Mouse (Mus musculus): ENCODE results near the gene Kremen2. TPM values are rescaled to one million over a fixed set of nuclear protein-coding genes. Genes with fewer than 3 reads are reported as not detected.

Gene Kremen2
- polyA plus RNA-seq, 1 experiment from 2014 or later, result 2.2 TPM

- no peak for ATAC-seq (replicated peaks; ENCODE audit: low FRiP score)
- H3K36me3 ChIP-seq, result peaks cover 8% of the 10 kb centered on the region; the same call in 1 of the 2 replicates
- peak overlapping the region; percentile 27 for H3K4me3 ChIP-seq (replicated peaks)
- WGBS, result 36% methylated on average over 38 of the region's 38 CpGs
- peak overlapping the region; percentile 43 for H3K4me2 ChIP-seq
- no peaks in the 10 kb centered on the region for H3K9me3 ChIP-seq (replicated peaks)
- H3K4me1 ChIP-seq, result peaks cover 76% of the 10 kb centered on the region
- H3K27ac ChIP-seq, result no peak overlapping the region
- H3K9ac ChIP-seq, result no peak overlapping the region
- H3K27me3 ChIP-seq, result peaks cover 77% of the 10 kb centered on the region
Observed at GRCm38 (mm10) chr17:23741359-23742209, 4.0 kb downstream of the Kremen2 start.

GRCm38 (mm10) chr17:23740598-23741021 lies 5.0 kb downstream of the Kremen2 start, which contains the start of gene Paqr4:
TSS of gene Paqr4 (minus strand) at chr17:23740867.
- peak; percentile 16; the same call in 1 of the 2 replicates for ATAC-seq (replicated peaks; ENCODE audit: low FRiP score)
- H3K27ac ChIP-seq, result peak within 1 kb of the TSS; percentile 63

GRCm38 (mm10) chr17:23740136-23740584 lies 5.5 kb downstream of the Kremen2 start:
- peak overlapping the region; percentile 97 for H3K4me2 ChIP-seq
- WGBS, result 0% methylated on average over 46 of the region's 46 CpGs
- peaks cover 63% of the 10 kb centered on the region for H3K4me1 ChIP-seq
- peak overlapping the region; percentile 63; the same call in 1 of the 2 replicates for H3K27ac ChIP-seq
- H3K27me3 ChIP-seq, result peaks cover 63% of the 10 kb centered on the region
- peak overlapping the region; percentile 58 for H3K9ac ChIP-seq
- H3K36me3 ChIP-seq, result peaks cover 22% of the 10 kb centered on the region
- ATAC-seq (replicated peaks; ENCODE audit: low FRiP score), result peak; percentile 84
- no peaks in the 10 kb centered on the region for H3K9me3 ChIP-seq (replicated peaks)
- peak overlapping the region; percentile 63 for H3K4me3 ChIP-seq (replicated peaks)

More at GRCm38 (mm10) chr17:23740598-23741021, 5.0 kb downstream of the Kremen2 start, which contains the start of gene Paqr4:
- WGBS, result 8% methylated on average over 13 of the region's 13 CpGs
- peak within 1 kb of the TSS; percentile 58 for H3K9ac ChIP-seq
- H3K4me1 ChIP-seq, result peaks cover 67% of the 10 kb centered on the region
- H3K36me3 ChIP-seq, result peaks cover 17% of the 10 kb centered on the region
- H3K27me3 ChIP-seq, result peaks cover 67% of the 10 kb centered on the region
- H3K4me3 ChIP-seq (replicated peaks), result peak within 1 kb of the TSS; percentile 63
- H3K9me3 ChIP-seq (replicated peaks), result no peaks in the 10 kb centered on the region
- peak within 1 kb of the TSS; percentile 97 for H3K4me2 ChIP-seq

GRCm38 (mm10) chr17:23739202-23740135 lies 6.2 kb downstream of the Kremen2 start:
- 2% methylated on average over 48 of the region's 48 CpGs for WGBS
- Histone ChIP-seq H3K4me2 (peak overlapping the region; percentile 97), H3K4me3 (replicated peaks) (peak overlapping the region; percentile 63), H3K9ac (peak overlapping the region; percentile 58), H3K27me3 (peaks cover 56% of the 10 kb centered on the region), H3K27ac (peak overlapping the region; percentile 63), H3K4me1 (peaks cover 56% of the 10 kb centered on the region), H3K36me3 (peaks cover 28% of the 10 kb centered on the region), H3K9me3 (replicated peaks) (no peaks in the 10 kb centered on the region)
- peak; percentile 30 for ATAC-seq (replicated peaks; ENCODE audit: low FRiP score)

GRCm38 (mm10) chr17:23738836-23739201 lies 6.8 kb downstream of the Kremen2 start:
- Histone ChIP-seq H3K4me2 (peak overlapping the region; percentile 97), H3K27me3 (peaks cover 49% of the 10 kb centered on the region), H3K4me1 (peaks cover 50% of the 10 kb centered on the region), H3K4me3 (replicated peaks) (peak overlapping the region; percentile 63), H3K9ac (0 out of 2 replicates have a peak overlapping the region, but pooled peaks have one; percentile 58), H3K36me3 (peaks cover 33% of the 10 kb centered on the region), H3K27ac (peak overlapping the region; percentile 23; the same call in 1 of the 2 replicates), H3K9me3 (replicated peaks) (no peaks in the 10 kb centered on the region)
- 50% methylated on average over 2 of the region's 2 CpGs for WGBS
- no peak for ATAC-seq (replicated peaks; ENCODE audit: low FRiP score)

- WGBS, result 65% methylated on average over 15 of the region's 15 CpGs
- no peaks in the 10 kb centered on the region for H3K9me3 ChIP-seq (replicated peaks)
- peaks cover 35% of the 10 kb centered on the region for H3K36me3 ChIP-seq
- peak overlapping the region; percentile 63; the same call in 1 of the 2 replicates for H3K4me3 ChIP-seq (replicated peaks)
- peaks cover 48% of the 10 kb centered on the region for H3K4me1 ChIP-seq
- no peak overlapping the region for H3K27ac ChIP-seq
- peaks cover 39% of the 10 kb centered on the region for H3K27me3 ChIP-seq
- ATAC-seq (replicated peaks; ENCODE audit: low FRiP score), result no peak
- H3K9ac ChIP-seq, result no peak overlapping the region
- peak overlapping the region; percentile 97; the same call in 1 of the 2 replicates for H3K4me2 ChIP-seq
Observed at GRCm38 (mm10) chr17:23737493-23738445, 7.9 kb downstream of the Kremen2 start.

- 68% methylated on average over 1 of the region's 1 CpGs for WGBS
- Histone ChIP-seq H3K4me1 (peaks cover 27% of the 10 kb centered on the region), H3K9ac (no peak overlapping the region), H3K27me3 (peaks cover 15% of the 10 kb centered on the region; the same call in 1 of the 2 replicates), H3K4me3 (replicated peaks) (no peak overlapping the region), H3K27ac (no peak overlapping the region), H3K4me2 (no peak overlapping the region), H3K9me3 (replicated peaks) (no peaks in the 10 kb centered on the region), H3K36me3 (peaks cover 39% of the 10 kb centered on the region)
- ATAC-seq (replicated peaks; ENCODE audit: low FRiP score), result no peak
Observed at GRCm38 (mm10) chr17:23734341-23734740, 11.3 kb downstream of the Kremen2 start.

GRCm38 (mm10) chr17:23730441-23730840 lies 15.2 kb downstream of the Kremen2 start:
- WGBS, result 35% methylated on average over 1 of the region's 1 CpGs
- H3K4me3 ChIP-seq (replicated peaks), result no peak overlapping the region
- H3K27me3 ChIP-seq, result no peaks in the 10 kb centered on the region
- no peaks in the 10 kb centered on the region for H3K9me3 ChIP-seq (replicated peaks)
- no peak overlapping the region for H3K27ac ChIP-seq
- H3K9ac ChIP-seq, result no peak overlapping the region
- H3K4me2 ChIP-seq, result no peak overlapping the region
- peaks cover 20% of the 10 kb centered on the region for H3K4me1 ChIP-seq
- ATAC-seq (replicated peaks; ENCODE audit: low FRiP score), result no peak
- H3K36me3 ChIP-seq, result peaks cover 20% of the 10 kb centered on the region

- H3K4me2 ChIP-seq, result peak overlapping the region; percentile 78
- 0% methylated on average over 20 of the region's 20 CpGs for WGBS
- peak overlapping the region; percentile 92 for H3K27ac ChIP-seq
- H3K9me3 ChIP-seq (replicated peaks), result no peaks in the 10 kb centered on the region
- peaks cover 21% of the 10 kb centered on the region for H3K4me1 ChIP-seq
- ATAC-seq (replicated peaks; ENCODE audit: low FRiP score), result peak; percentile 90
- H3K36me3 ChIP-seq, result no peaks in the 10 kb centered on the region
- H3K27me3 ChIP-seq, result no peaks in the 10 kb centered on the region
- H3K9ac ChIP-seq, result peak overlapping the region; percentile 85
- H3K4me3 ChIP-seq (replicated peaks), result peak overlapping the region; percentile 97
Observed at GRCm38 (mm10) chr17:23726758-23727142, 18.9 kb downstream of the Kremen2 start.

GRCm38 (mm10) chr17:23725999-23726757 lies 19.5 kb downstream of the Kremen2 start, which contains the start of gene Pkmyt1:
TSS of gene Pkmyt1 (plus strand) at chr17:23726336.
- Histone ChIP-seq H3K9ac (peak within 1 kb of the TSS; percentile 85), H3K4me1 (peaks cover 21% of the 10 kb centered on the region), H3K27ac (peak within 1 kb of the TSS; percentile 92), H3K27me3 (no peaks in the 10 kb centered on the region), H3K36me3 (no peaks in the 10 kb centered on the region), H3K9me3 (replicated peaks) (no peaks in the 10 kb centered on the region), H3K4me2 (peak within 1 kb of the TSS; percentile 78), H3K4me3 (replicated peaks) (peak within 1 kb of the TSS; percentile 97)
- ATAC-seq (replicated peaks; ENCODE audit: low FRiP score), result peak; percentile 95
- 1% methylated on average over 71 of the region's 73 CpGs for WGBS
